Mouse (Mus musculus): Measurements from ENCODE around the gene Nup214. TPM values are rescaled to one million over a fixed set of nuclear protein-coding genes. Genes with fewer than 3 reads are reported as not detected.
"Not testable (repeated sequence)": the region's sequence is repeated elsewhere in the genome, so short reads cannot be mapped to it uniquely, and the experiment has no call there.

Nup214 gene
- polyA plus RNA-seq, 1 experiment: 47.0 TPM

GRCm38 (mm10) chr2:32033436-32033835, 59.2 kb downstream of the Nup214 start:
- Histone ChIP-seq H3K27me3 (ENCODE audit: control insufficient read depth, insufficient read depth, low read length) (no peaks in the 10 kb centered on the region), H3K4me1 (ENCODE audit: control insufficient read depth, insufficient read depth, low read length) (peaks cover 13% of the 10 kb centered on the region), H3K4me3 (replicated peaks; ENCODE audit: insufficient read depth, low read depth, low read length) (no peak overlapping the region), H3K27ac (ENCODE audit: insufficient read depth, low read length) (no peak overlapping the region)
- no peak for TF ChIP-seq POLR2A (IDR thresholded peaks at IDR 0.05; ENCODE audit: borderline replicate concordance, insufficient read depth, low read length)
- TF ChIP-seq CTCF (IDR thresholded peaks at IDR 0.05; ENCODE audit: borderline replicate concordance, insufficient read depth, low read depth, low read length): no peak
- 25% methylated on average over 6 of the region's 6 CpGs for WGBS
- DNase-seq: peak; percentile 32

- TF ChIP-seq POLR2A (IDR thresholded peaks at IDR 0.05; ENCODE audit: borderline replicate concordance, insufficient read depth, low read length): no peak
- no peak for TF ChIP-seq CTCF (IDR thresholded peaks at IDR 0.05; ENCODE audit: borderline replicate concordance, insufficient read depth, low read depth, low read length)
- 52% methylated on average over 6 of the region's 6 CpGs for WGBS
- Histone ChIP-seq H3K27me3 (ENCODE audit: control insufficient read depth, insufficient read depth, low read length) (no peaks in the 10 kb centered on the region), H3K4me1 (ENCODE audit: control insufficient read depth, insufficient read depth, low read length) (peaks cover 20% of the 10 kb centered on the region), H3K27ac (ENCODE audit: insufficient read depth, low read length) (no peak overlapping the region), H3K4me3 (replicated peaks; ENCODE audit: insufficient read depth, low read depth, low read length) (no peak overlapping the region)
- no peak for DNase-seq
These were observed 60.0 kb downstream of the Nup214 start for GRCm38 (mm10) chr2:32034206-32034605.

- TF ChIP-seq POLR2A (IDR thresholded peaks at IDR 0.05; ENCODE audit: borderline replicate concordance, insufficient read depth, low read length) (no peak), CTCF (IDR thresholded peaks at IDR 0.05; ENCODE audit: borderline replicate concordance, insufficient read depth, low read depth, low read length) (no peak)
- no peak overlapping the region for H3K27ac ChIP-seq (ENCODE audit: insufficient read depth, low read length)
- H3K4me3 ChIP-seq (replicated peaks; ENCODE audit: insufficient read depth, low read depth, low read length): no peak overlapping the region
- no peak for DNase-seq
- H3K4me1 ChIP-seq (ENCODE audit: control insufficient read depth, insufficient read depth, low read length): peaks cover 8% of the 10 kb centered on the region; the same call in 1 of the 2 replicates
- H3K27me3 ChIP-seq (ENCODE audit: control insufficient read depth, insufficient read depth, low read length): no peaks in the 10 kb centered on the region
- WGBS: 74% methylated on average over 6 of the region's 6 CpGs
These were observed 63.1 kb downstream of the Nup214 start for GRCm38 (mm10) chr2:32037279-32037858.

- Histone ChIP-seq H3K27me3 (ENCODE audit: control insufficient read depth, insufficient read depth, low read length) (no peaks in the 10 kb centered on the region), H3K4me3 (replicated peaks; ENCODE audit: insufficient read depth, low read depth, low read length) (no peak overlapping the region), H3K4me1 (ENCODE audit: control insufficient read depth, insufficient read depth, low read length) (peaks cover 8% of the 10 kb centered on the region; the same call in 1 of the 2 replicates), H3K27ac (ENCODE audit: insufficient read depth, low read length) (peak overlapping the region; percentile 32; the same call in 1 of the 2 replicates)
- TF ChIP-seq POLR2A (IDR thresholded peaks at IDR 0.05; ENCODE audit: borderline replicate concordance, insufficient read depth, low read length) (no peak), CTCF (IDR thresholded peaks at IDR 0.05; ENCODE audit: borderline replicate concordance, insufficient read depth, low read depth, low read length) (no peak)
- WGBS: 6% methylated on average over 8 of the region's 8 CpGs
- peak; percentile 57 to 85 for DNase-seq
These were observed 64.4 kb downstream of the Nup214 start for GRCm38 (mm10) chr2:32038661-32039081.

- DNase-seq; H3K4me3 ChIP-seq (replicated peaks; ENCODE audit: insufficient read depth, low read depth, low read length); H3K4me1 ChIP-seq (ENCODE audit: control insufficient read depth, insufficient read depth, low read length); H3K27ac ChIP-seq (ENCODE audit: insufficient read depth, low read length); H3K27me3 ChIP-seq (ENCODE audit: control insufficient read depth, insufficient read depth, low read length): not testable (repeated sequence)
- 76% methylated on average over 9 of the region's 9 CpGs for WGBS
These were observed 66.4 kb downstream of the Nup214 start for GRCm38 (mm10) chr2:32040646-32041045.

- Histone ChIP-seq H3K27me3 (ENCODE audit: control insufficient read depth, insufficient read depth, low read length) (no peaks in the 10 kb centered on the region), H3K4me1 (ENCODE audit: control insufficient read depth, insufficient read depth, low read length) (peaks cover 12% of the 10 kb centered on the region; the same call in 1 of the 2 replicates), H3K27ac (ENCODE audit: insufficient read depth, low read length) (no peak overlapping the region), H3K4me3 (replicated peaks; ENCODE audit: insufficient read depth, low read depth, low read length) (no peak overlapping the region)
- 30% methylated on average over 2 of the region's 2 CpGs for WGBS
- no peak for TF ChIP-seq POLR2A (IDR thresholded peaks at IDR 0.05; ENCODE audit: borderline replicate concordance, insufficient read depth, low read length)
- no peak for TF ChIP-seq CTCF (IDR thresholded peaks at IDR 0.05; ENCODE audit: borderline replicate concordance, insufficient read depth, low read depth, low read length)
- DNase-seq: no peak
These were observed 66.9 kb downstream of the Nup214 start for GRCm38 (mm10) chr2:32041087-32041486.

- 60% methylated on average over 5 of the region's 5 CpGs for WGBS
- no peaks in the 10 kb centered on the region for H3K27me3 ChIP-seq (ENCODE audit: control insufficient read depth, insufficient read depth, low read length)
These were observed 69.6 kb downstream of the Nup214 start for GRCm38 (mm10) chr2:32043836-32044235.

GRCm38 (mm10) chr2:32045375-32045774, 71.1 kb downstream of the Nup214 start:
- 58% methylated on average over 6 of the region's 6 CpGs for WGBS
- Histone ChIP-seq H3K27me3 (ENCODE audit: control insufficient read depth, insufficient read depth, low read length) (no peaks in the 10 kb centered on the region), H3K27ac (ENCODE audit: insufficient read depth, low read length) (no peak overlapping the region), H3K4me1 (ENCODE audit: control insufficient read depth, insufficient read depth, low read length) (peaks cover 12% of the 10 kb centered on the region), H3K4me3 (replicated peaks; ENCODE audit: insufficient read depth, low read depth, low read length) (no peak overlapping the region)
- TF ChIP-seq POLR2A (IDR thresholded peaks at IDR 0.05; ENCODE audit: borderline replicate concordance, insufficient read depth, low read length) (no peak), CTCF (IDR thresholded peaks at IDR 0.05; ENCODE audit: borderline replicate concordance, insufficient read depth, low read depth, low read length) (no peak)
- DNase-seq: no peak

More at GRCm38 (mm10) chr2:32043836-32044235, 69.6 kb downstream of the Nup214 start:
- TF ChIP-seq POLR2A (IDR thresholded peaks at IDR 0.05; ENCODE audit: borderline replicate concordance, insufficient read depth, low read length): no peak
- TF ChIP-seq CTCF (IDR thresholded peaks at IDR 0.05; ENCODE audit: borderline replicate concordance, insufficient read depth, low read depth, low read length): no peak
- no peak overlapping the region for H3K4me3 ChIP-seq (replicated peaks; ENCODE audit: insufficient read depth, low read depth, low read length)
- H3K4me1 ChIP-seq (ENCODE audit: control insufficient read depth, insufficient read depth, low read length): peaks cover 15% of the 10 kb centered on the region
- H3K27ac ChIP-seq (ENCODE audit: insufficient read depth, low read length): no peak overlapping the region
- no peak for DNase-seq
